Mouse (Mus musculus) lung, adult 2 months (tissue): Measurements from ENCODE around the gene Sall1.

Source experiments
- CTCF ChIP-seq: fragments of 200-500 bp; IDR thresholded peaks from 2 replicates; pipeline ENCODE4 v1.5.1; 2011; ENCODE audit warnings: mild to moderate bottlenecking, low read length, control low read depth; ENCODE audit not compliant: insufficient read depth
- POLR2A ChIP-seq: fragments of 200-500 bp; IDR thresholded peaks from 2 replicates; pipeline ENCODE4 v1.6.1; 2011; ENCODE audit warnings: low read depth, mild to moderate bottlenecking, control low read depth, low read length, borderline replicate concordance; ENCODE audit errors: extremely low read depth

DNA sequence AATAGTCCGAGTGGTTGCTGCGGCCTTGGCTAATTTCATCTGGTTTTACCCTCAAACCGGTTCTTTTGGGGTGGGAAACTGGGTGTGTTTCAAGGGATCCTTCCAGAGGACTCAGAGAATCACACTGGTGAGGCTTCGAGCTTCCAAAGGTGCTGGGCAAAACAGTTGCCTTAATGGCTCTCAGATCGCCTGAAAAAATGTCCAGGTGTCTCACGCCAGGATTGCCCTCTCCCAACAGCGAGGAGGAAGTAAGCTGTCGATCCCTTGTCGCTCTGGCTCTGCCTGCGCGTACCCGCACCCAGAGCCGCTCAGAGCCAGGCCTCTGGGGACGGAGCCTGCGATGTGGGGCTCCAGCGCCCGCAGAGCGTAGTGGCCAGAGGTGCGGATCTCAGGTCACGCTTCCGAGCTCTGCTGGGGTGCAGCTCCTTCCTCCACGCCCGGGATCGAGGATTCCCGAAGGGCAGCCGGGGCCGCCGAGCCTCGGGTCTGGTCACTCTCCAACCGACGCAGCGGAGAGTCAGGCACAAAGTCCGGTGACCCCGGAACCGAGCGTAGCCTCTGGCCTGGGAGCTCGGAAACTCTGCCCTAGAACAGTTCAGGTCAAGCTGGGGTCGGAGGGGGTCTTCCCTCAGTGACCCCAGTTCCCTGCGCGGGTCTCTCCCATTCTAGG, 3.1 kb downstream of the Sall1 start:
- TF ChIP-seq CTCF (no peak), POLR2A (no peak)
